Mouse (Mus musculus) cerebellum, adult 9-10 months (tissue): ENCODE measurements at regions not wholly inside any gene's neighbourhood (a gene's known extent, or its start where the extent isn't known, plus 50 kb on each side); places are given as distances from the start of the nearest gene placed in this dataset.

Source experiments
- DNase-seq: peaks from one replicate; pipeline ENCODE4 v3.0.0; 2022

DNA sequence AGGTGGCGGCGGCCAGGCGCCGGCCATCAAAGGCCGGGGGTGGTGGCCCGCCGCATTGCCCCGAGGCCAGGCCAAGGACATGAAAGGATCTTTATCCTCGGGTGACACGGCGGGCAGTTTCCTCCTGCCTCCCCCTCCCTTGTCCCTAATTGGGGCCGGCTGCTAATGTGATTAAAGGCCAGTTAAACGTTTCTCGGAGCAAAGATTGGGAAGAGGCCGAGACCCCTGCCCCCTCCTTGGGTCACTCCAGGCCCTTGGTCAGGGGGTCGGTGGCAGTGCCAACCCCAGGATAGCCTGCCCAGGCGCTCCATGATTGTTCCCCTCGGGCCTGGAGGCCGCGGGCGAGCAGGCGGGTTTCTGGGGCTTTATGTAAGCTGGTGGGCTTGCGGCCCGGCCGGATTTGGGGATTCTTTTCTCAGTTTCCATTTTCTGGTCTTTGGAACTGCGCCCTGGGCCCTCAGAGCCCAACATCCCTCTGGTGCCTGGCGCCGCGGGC, 90.7 kb upstream of the Dio3 start:
- DNase-seq: peak; percentile 9

DNA sequence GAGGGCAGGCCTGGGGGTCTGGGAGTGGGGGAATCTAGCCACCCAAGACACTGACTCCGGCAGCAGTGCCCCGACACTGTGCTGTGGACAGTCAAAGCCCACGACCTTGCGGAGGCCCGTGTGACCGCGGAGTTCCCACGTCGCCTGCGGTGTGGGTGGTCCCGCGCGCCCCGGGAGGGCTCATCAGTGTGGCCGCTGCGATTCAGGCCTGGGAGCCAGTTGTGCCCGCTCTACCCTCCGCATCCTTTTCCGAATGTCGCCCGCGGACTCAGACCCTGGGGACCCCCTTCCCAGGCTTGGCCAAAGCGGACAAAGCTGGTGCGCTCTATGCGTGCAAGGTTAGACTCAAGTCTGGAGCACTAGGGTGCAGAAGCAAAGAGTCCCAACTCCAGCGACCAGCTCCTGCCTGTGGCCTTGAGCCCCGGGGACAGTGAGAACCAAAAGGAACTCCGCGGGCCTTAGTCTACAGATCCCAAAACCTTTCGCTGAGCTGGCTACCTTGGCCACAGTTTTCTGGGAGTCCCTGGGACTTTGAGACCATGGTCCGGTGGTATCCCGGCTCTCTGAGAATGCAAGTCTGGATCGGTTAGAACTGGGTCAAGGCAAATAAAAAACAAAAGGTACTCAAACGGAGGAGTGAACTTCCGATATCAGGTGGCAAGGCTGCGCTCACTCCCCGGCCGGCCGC, 90.1 kb upstream of the Dio3 start:
- no peak for DNase-seq

DNA sequence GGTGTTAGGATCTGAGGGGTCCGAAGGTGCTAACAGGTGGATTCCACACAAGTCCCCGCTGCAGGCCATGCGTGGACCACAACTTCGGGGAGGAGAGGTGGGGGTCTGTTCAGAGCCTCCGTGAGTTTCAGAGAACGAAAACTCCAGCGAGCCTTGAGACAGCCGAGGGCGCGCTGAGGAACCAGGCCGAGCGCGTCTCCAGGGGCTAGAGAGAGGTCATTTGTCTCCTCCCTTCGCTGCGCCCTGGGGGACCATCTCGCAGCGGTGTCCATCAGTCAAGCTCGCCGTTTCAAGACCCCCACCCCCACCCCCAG, 89.6 kb upstream of the Dio3 start:
- no peak for DNase-seq

DNA sequence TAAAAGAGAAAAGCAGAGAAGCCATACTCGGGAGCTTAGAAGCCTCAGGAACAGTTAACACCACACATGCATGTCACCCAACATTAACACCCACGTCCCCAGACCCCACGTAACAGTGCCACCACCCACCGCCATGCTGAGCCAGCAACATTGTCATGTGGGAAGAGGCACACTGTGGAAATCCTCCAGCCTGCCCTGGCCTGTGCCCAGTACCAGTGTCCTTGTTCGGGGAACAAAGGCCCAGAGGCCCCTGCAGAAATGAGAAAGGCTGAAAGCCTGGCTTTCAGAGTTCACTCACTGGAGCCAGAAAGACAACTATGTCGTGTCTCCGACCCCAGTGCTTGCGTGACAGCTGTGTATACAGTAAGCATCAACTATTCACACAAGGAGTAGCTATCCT, 86.7 kb upstream of the Dio3 start:
- DNase-seq: no peak

DNA sequence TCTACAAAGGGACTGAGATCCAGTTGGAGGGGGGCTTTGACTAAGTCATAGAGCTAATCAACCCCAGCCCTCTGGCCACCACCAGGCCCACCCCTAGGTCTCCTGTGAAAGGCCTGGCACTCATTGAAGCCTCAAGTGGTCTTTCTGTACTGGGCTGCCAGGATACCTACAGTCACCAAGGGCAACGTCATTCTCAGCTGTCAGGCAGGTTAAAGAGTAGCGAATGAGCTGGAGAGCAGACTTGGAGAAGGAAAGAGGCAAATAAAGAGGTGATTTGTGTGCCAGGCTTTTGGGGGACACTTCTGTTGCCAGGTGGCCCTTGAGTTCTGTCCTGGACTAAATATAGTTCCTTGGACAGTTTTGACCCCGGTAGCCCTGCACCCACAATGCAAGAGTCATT, 81.5 kb upstream of the Dio3 start:
- DNase-seq: peak; percentile 3

DNA sequence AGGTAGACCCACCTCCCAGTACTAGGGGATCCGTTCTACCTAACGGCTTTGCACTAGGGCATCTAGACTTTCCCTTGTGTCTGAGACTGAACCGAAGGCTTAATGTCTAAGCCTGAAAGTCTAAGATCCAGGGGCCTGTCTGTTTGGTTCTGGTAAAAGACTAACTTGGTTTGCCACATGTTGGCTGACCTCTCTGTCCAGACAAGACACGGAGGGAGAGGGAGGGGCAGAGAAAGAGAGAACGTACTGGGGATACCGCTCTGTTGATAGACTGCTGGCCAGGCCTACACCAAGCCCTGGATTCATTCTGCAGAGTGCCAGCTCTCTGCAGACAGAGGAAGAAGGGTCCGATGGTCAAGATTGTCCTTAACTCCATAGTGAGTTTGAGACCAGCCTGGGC, 78.4 kb upstream of the Dio3 start:
- DNase-seq: no peak

DNA sequence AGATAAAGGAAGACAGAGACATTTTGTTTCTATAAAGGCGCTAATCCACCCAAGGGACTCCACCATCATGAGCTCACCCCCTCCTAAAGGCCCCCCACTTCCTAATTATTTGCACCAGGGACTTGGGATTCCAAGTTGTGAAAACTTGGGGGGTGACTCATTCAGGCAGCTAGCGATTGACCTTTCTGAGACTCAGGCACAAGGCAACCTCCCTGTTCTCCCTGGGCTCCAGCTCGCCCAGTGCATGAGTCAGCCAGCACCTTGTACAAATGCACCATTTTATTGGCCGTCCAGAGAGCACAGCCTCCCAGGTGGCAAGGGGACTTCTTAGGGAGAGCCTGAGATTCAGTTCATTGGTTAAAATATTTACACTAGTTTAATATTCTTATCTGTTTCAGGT, 78.0 kb upstream of the Dio3 start:
- DNase-seq: no peak

DNA sequence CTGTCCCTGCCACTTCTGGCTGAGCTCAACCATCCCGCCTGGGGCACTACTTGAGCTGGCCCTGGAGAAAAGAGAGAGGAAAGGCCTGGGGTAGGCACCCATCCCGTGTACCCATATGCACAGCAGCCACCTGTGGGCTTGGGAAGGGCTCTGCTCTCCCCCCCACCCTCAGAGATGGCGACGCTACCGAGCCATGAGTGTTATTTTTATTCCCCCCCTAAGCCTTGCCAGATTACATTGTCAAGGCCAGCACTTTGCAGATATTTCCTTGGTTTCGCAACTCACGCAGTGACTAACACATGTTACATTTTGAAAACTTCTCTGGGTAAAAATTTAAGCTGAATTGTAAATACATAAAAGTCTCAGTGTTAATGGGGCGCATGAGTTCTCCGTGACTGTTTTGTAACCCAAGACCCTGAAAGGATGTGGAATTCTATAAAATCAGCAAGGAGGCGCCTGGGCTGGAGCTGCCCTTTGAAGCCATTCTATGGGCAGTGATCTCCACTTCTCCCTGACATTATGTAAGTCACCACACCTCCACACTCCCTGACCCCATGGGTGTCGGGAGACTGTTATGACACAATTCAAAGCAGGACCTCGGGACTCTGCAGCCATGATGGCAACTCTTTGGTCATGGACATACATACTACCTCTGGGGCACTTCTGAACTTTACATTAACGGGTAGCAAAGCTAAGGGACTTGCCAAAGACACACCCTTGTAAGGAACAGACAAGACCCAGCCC, 75.4 kb upstream of the Dio3 start:
- DNase-seq: no peak

DNA sequence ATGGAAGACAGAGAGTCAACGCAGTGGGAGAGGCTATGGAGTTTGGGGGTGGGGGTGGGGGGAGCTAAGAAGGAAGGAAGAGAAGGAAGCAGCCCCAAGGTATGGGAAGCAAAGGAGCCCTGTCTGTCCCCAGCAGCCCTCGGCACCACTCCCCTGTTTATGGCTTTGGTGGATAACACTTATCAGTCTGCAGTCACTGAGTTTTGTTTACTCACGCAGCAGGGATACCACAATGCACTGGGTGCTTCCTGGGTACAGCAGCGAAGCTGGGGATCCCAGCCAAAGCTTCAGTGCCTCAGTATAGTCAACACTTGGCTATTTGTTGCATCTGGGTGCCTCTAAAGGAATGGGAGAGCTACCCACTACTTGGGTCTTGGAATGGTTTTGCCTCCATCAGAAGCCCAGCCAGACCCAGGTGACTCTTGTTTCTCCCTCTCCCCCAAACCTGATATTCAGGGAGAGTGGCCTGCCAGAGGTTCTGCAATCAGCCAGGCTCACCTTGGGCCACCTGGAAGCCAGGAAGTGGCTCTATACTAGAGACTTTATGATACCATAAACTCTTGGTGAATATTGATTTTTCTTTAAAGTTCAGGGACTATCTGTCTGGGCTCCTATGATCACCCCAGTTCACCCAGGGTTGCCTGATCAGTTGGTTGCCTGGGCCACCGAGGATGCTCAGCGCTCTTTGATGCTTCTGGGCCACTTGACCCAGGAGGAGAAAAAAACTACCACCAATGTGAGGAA, 74.5 kb upstream of the Dio3 start:
- DNase-seq: no peak

DNA sequence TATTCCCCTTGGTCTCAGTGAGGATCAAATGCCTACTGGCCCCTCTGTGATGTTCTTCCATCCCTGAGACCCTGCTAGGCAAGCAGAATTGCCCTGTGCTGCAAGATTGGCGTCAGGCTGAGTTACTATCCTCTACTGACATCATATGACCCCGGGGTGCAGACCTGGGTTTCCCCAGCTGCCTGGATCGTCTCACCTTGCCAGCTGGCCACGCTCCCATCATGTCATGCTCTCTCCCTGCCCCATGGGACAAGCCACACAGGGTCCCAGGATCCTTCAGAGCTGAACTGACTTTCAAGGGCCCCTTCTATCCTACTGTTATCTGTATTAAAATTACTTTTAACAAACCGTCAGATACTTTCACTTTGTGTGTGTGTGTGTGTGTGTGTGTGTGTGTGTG, 72.6 kb upstream of the Dio3 start:
- no peak for DNase-seq

DNA sequence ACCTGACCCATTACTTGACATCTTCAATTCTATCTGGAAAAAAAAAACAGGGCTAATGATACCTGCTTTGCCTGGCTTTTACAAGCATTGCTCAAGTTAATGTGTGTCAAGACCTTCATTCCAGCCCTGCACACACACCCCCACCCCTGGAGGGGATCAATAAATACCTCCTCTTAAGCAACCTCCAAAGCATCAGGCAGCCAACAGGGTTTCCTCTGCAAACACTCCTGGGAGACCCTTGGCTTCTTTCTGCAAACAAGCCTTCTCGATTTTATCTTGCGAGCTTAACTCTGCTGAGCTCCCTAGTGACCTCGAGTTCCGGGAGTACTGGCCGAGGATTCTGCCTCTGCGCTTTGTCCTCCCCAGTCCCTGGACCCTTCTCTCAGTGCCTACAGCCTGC, 72.1 kb upstream of the Dio3 start:
- no peak for DNase-seq

DNA sequence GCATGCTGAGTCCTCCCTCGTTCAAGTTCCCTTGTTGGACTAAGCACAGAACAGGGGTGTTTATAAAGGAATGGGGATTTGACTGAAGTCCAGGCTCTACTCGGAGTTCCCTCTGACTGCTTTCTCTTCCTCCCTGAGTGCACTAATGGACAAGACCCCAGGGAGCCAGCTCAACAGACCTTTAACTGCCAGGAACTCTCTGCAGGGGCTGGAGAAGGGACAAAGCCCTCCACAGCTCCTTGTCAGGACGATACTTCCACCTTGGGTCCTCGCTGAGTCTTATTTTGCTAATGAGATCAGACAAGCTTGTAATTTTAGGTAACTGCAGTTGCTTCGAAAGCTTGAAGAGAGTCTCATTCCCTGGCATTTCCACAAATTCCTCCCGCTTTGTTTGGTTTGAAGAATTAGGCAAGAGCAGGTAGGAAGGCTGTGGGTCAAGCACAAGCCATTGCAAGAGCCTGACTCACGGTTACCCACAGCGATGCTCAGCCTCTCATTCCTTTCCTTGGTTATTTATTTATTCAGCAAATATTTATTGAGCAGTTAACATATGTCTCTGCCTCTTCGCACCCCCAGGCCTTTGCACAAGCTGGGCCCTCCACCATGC, 71.5 kb upstream of the Dio3 start:
- DNase-seq: no peak

DNA sequence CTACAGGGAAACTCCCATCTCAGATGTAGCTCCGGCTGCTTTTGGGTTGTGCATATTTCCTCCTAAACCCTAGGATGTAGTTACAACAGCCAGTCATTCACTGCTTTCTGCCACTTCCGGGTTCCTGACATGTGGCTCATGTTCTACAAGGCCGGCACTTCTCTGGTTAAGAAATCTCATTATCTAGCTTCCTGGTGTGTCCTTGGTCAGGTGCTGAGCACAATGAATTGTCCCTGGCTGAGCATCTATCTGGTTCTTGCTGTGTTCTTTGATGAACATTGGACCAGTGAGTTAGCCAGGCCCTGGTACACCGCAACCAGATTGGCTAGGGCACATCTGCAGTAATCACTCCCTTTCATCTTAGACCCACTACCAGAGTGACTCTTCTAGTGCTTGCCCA, 66.2 kb upstream of the Dio3 start:
- no peak for DNase-seq

DNA sequence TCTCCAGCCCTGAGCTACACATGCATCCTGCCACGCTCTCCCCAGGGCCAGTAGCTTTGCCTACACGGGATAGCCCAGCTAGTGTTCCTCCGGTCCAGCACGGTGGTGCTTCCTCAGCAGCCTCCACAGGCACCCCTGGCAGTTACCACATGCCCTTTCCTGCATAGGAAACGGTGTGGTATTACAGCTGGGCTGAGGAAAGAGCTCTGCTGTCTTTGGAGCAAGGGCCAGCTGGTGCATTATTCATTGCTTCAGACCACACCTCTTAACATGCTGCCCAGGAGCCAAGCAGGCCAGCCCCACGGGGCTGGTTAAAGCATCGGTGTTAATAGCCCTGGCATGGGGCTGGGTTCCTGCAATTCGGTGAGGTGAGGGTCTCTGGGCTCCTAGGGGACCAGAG, 64.0 kb upstream of the Dio3 start:
- no peak for DNase-seq

DNA sequence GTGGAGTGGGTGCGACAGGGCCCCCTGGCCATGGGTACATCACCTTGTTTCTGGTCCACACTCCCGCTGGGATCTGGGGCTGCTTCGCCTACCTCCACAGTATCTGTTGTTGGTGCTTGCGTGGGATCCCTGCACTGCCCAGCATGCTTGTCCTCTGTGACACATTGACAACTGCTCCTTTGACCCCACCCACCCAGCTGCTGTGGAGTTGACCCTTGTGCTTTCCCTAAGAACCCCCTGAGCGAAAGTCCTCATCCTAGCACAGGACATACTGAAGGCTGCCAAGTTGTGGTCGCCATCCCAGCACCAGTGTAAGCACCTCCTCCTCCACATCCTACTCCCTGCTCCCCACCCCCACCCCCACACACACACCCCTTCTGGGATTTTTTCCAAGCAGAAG, 63.6 kb upstream of the Dio3 start:
- no peak for DNase-seq

DNA sequence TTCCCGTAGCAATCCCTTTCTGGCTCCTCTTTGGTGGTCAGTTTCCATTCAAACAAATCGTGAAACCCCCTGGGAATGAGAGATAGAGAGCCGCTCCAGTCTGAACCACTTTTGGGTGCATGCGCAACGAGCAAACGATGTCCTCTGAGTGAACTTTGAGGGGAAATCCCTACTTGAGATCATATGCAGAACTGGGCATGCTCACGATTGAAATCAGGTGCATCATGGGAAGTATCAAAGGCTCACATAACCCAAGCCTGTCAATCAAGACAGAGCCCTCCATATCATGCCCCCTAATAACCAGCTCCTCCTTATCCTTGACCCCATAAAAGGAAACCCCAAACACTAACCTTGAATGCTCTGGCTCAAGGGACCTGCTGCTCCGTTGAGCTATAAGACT, 59.1 kb upstream of the Dio3 start:
- DNase-seq: no peak

DNA sequence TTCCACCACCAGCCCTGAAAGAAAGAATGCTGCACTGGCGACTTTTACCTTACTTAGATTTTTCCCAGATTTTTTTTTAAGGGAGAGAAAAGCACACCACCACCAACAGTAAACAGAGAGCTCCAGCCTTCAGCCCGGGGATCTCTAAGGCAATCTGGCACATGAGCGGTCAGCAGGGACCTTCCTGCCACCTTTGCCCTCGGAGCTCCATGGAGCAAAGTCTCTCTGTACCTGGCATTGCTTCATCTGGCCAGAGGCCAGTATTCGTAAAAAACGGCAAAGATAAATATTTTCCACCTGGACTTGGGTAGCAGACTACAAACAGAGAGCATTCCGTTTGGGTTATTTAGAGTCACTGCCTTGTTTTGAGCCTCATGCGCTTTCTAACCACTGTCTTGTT, 58.4 kb upstream of the Dio3 start:
- DNase-seq: no peak

DNA sequence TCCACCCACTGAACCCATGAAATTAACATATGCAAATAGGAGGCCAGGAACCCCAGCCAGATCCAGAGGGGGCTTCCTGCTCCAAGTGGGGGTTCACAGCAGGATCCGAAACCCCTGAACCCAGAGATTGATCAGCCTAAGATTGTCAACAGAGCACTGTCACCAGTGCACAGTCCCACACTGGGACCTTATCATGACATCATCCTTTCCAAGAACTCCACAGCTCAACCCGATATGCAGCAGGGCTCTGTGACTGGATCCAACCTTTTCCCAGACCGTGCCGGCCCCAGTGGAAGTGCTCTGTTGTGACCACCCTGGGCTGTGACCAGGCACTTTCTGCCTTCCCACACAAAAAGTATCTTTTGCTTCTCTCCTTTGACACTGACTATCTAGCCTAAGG, 57.7 kb upstream of the Dio3 start:
- DNase-seq: no peak

DNA sequence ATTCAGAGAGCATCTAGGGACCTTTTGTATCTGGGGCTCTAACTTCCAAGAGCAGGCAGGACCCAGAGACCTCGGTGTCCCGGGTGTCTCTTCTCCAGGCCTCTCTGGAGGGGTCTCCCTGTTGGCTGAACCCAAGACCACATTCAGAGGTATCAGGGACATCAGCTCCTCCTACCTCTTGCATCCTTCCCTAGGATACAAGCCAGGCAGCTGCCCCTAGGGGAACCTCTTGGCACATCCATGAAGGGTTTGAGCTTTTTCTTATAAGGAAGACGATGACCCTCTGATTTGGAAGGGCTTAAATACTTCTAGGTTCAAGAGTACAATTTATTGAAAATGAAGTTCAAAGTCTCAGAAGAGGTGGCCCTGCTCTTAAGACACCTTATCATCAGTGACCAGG, 57.2 kb upstream of the Dio3 start:
- DNase-seq: no peak

DNA sequence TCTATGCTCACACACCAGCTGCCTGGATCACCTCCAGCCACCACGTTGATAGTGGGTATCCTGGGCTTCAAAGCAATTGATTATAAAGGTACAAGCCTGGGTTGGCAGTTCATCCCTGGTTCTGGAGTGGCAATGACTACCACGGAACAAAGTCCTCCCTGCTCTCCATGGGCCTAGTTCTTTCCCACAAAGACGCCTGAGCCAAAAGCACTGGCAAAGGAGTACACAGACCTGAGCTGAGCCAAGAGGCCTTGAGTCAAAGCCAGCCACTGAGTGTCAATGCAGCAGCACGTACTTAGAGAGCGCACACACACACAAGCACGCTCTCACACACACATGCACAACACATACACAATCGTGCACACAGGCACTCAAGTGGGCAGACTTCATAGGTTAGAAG, 54.6 kb upstream of the Dio3 start:
- no peak for DNase-seq

DNA sequence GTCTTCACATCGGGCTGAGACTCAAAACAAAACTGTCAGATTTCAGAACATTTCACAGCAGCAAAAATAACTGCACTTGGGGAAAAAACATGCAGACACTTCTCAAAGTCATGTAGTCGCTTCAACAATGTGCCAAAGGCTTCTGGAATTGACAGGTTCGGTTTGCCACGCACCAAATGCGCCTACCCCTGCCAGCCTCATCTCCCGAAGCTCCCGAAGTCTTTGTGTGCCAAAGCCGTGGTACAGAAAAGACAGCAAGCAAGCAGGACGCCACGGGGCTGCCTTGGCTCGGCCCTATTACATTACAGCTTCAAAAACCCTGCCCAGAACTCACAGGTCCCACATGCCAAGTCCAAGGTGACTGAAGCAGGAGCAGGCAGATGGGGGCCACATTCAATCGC, 50.9 kb upstream of the Dio3 start:
- DNase-seq: no peak
